Mouse (Mus musculus): Measurements from ENCODE around the gene Vps25. TPM values are rescaled to one million over a fixed set of nuclear protein-coding genes. Genes with fewer than 3 reads are reported as not detected.
A peak's percentile ranks its signal among the peaks of the same experiment; 100 is the strongest.

The Vps25 gene
- total and polyA plus RNA-seq, 2 experiments from 2014 or later = 116 to 125 TPM

DNA sequence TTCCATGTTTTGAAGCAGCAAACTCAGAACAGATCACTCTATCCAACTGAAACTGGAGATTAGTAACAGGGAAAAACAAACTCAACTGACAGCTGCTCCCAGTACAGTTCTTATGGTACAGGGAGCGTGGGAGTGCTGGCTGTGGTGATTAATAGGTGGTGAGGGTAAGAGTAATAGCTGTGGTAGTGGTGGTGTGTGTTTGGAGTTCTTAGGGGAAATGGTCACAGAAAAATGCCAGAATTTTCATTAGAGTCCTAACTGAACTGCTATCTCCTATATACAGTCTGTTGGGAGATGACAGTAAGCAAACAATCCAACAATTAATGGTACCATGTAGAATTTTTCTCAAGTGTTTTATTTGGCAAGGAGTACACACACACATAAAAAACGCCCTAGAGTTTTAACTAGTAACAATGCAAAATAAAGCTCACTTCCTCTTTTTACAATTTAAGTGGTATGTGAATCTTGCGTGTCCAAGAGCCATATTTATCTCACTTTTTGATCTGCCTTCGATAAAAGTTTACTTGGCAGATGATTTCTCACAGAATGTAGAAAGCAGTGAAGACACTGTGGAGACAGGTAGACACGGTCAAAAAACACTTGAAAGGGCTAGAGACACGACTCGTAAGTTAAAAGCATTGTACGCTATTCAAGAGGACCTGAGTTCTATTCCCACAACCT, 32.1 kb upstream of the Vps25 start:
- WGBS = 71% methylated on average over 8 of the region's 8 CpGs
- no peaks in the 10 kb centered on the region for H3K27me3 ChIP-seq (ENCODE audit: control insufficient read depth, insufficient read depth, low read length)
- H3K36me3 ChIP-seq (replicated peaks; ENCODE audit: control insufficient read depth, insufficient read depth, low read length) = peaks cover 19% of the 10 kb centered on the region
- ATAC-seq (ENCODE audit: insufficient read depth, low read depth) = 0 out of 2 replicates have a peak, but pooled peaks have one; percentile 20
- H3K27ac ChIP-seq (ENCODE audit: low read depth) = peak overlapping the region; percentile 70
- no peaks in the 10 kb centered on the region for H3K9me3 ChIP-seq (replicated peaks; ENCODE audit: control insufficient read depth, low read length)
- TF ChIP-seq CTCF (IDR thresholded peaks at IDR 0.05; ENCODE audit: low read depth) (no peak), EP300 (IDR thresholded peaks at IDR 0.05; ENCODE audit: low read depth) (no peak)
- peak; percentile 17 for DNase-seq (ENCODE audit: low spot score)
- H3K9ac ChIP-seq (replicated peaks; ENCODE audit: low read depth, low read length) = no peak overlapping the region
- H3K4me2 ChIP-seq (ENCODE audit: low read depth, low read length) = no peak overlapping the region
- no peak overlapping the region for H3K4me3 ChIP-seq (ENCODE audit: low read depth, low read length)
- no peaks in the 10 kb centered on the region; the same call in 1 of the 2 replicates for H3K4me1 ChIP-seq (ENCODE audit: control insufficient read depth, insufficient read depth)

DNA sequence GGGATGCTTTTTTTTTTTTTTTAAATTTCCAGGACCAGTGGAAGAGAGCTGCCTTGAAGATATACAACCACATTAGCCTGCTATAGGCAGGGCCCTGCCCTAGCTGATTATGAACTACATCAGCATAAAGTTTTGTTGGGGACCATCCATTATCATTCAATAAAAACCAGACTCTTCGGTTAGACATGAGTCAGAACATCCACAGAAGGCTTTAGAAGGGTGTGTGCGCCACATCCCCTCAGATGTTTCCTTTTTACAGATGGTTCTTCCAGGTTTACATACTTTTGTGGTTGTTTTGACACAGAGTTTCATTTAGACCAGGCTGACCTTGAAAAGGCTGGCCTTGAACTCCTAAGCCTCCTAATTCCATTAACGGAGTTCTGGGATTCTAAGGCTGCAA, 29.2 kb upstream of the Vps25 start:
- no peaks in the 10 kb centered on the region; the same call in 1 of the 2 replicates for H3K4me1 ChIP-seq (ENCODE audit: control insufficient read depth, insufficient read depth)
- peak overlapping the region; percentile 81; the same call in 1 of the 2 replicates for H3K27ac ChIP-seq (ENCODE audit: low read depth)
- no peak overlapping the region for H3K9ac ChIP-seq (replicated peaks; ENCODE audit: low read depth, low read length)
- no peaks in the 10 kb centered on the region for H3K36me3 ChIP-seq (replicated peaks; ENCODE audit: control insufficient read depth, insufficient read depth, low read length)
- no peak overlapping the region for H3K4me3 ChIP-seq (ENCODE audit: low read depth, low read length)
- DNase-seq (ENCODE audit: low spot score) = no peak
- TF ChIP-seq EP300 (IDR thresholded peaks at IDR 0.05; ENCODE audit: low read depth) (no peak), CTCF (IDR thresholded peaks at IDR 0.05; ENCODE audit: low read depth) (no peak)
- no peaks in the 10 kb centered on the region for H3K9me3 ChIP-seq (replicated peaks; ENCODE audit: control insufficient read depth, low read length)
- ATAC-seq (ENCODE audit: insufficient read depth, low read depth) = no peak
- H3K27me3 ChIP-seq (ENCODE audit: control insufficient read depth, insufficient read depth, low read length) = 0 out of 2 replicates have a peak, but pooled peaks cover 3% of the 10 kb centered on the region
- WGBS = 73% methylated on average over 3 of the region's 3 CpGs
- H3K4me2 ChIP-seq (ENCODE audit: low read depth, low read length) = no peak overlapping the region

DNA sequence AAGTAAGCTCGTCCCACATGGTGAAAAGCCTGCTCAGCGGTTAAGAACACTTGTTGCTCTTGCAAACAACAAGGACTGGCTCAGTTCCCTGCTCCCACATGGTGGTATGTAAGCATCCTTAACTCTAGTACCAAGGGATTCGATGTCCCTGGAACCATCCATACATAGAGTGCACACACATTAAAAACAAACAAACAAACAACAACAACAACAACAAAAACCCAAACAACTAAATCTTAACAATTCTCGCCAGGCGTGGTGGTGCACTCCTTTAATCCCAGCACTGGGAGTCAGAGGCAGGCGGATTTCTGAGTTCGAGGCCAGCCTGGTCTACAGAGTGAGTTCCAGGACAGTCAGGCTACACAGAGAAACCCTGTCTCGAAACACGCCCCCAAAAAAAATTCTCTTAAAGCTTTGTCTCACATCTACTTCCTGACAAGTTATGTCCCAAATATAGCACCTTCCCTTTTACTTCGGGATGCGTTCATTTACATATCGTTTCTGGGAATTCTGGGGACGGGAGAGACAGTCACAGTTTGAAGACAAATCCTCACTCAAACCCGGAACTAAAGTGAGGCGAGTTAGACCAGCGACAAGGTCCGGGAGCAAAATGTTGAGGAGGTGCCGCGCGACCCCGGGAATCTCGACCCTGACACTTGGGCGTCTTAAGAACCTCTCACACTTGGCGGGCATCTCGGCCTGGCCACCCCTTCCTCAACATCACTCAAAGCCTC, 28.0 kb upstream of the Vps25 start:
- Histone ChIP-seq H3K4me3 (ENCODE audit: low read depth, low read length) (peak overlapping the region; percentile 89), H3K4me2 (ENCODE audit: low read depth, low read length) (peak overlapping the region; percentile 96), H3K27me3 (ENCODE audit: control insufficient read depth, insufficient read depth, low read length) (0 out of 2 replicates have a peak, but pooled peaks cover 3% of the 10 kb centered on the region), H3K4me1 (ENCODE audit: control insufficient read depth, insufficient read depth) (no peaks in the 10 kb centered on the region; the same call in 1 of the 2 replicates), H3K27ac (ENCODE audit: low read depth) (peak overlapping the region; percentile 81), H3K9me3 (replicated peaks; ENCODE audit: control insufficient read depth, low read length) (no peaks in the 10 kb centered on the region), H3K36me3 (replicated peaks; ENCODE audit: control insufficient read depth, insufficient read depth, low read length) (no peaks in the 10 kb centered on the region), H3K9ac (replicated peaks; ENCODE audit: low read depth, low read length) (peak overlapping the region; percentile 83)
- ATAC-seq (ENCODE audit: insufficient read depth, low read depth) = no peak
- WGBS = 17% methylated on average over 25 of the region's 25 CpGs
- peak; percentile 8 for DNase-seq (ENCODE audit: low spot score)
- TF ChIP-seq CTCF (IDR thresholded peaks at IDR 0.05; ENCODE audit: low read depth) (no peak), EP300 (IDR thresholded peaks at IDR 0.05; ENCODE audit: low read depth) (no peak)

DNA sequence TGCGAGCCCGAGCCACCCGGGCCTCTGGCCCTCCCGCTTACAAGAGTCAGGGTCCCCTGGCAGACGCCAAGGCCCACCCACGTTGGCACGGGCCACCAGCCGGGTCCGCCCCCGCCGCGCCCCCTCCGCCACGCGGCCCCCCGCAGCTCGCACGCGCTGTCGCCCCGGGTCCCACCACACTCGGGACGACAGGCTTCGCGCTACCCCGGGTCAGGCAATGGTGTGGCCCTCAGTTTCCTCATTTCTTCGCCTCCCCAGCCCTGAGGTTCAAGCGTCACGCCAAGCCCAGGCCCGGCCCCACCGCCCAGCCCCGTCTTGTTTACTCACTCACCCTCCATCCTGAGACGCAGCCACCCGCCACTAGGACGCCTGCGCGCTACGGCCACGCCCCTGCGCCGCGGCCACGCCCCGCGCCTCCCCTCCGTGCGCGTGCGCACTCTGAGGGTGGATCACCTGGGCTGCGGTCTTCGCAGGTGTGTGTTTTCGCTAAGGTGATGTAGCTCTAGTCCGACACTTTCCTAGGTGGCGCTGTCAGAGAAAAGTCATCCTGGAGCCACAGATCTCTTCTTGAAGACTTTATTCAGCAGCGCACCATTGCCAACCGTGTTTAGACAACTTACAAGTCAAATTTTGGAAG, 27.3 kb upstream of the Vps25 start, which contains the start of gene Ezh1:
Gene Ezh1 (minus strand): TSS at position 399 of the 637 bp plus-strand sequence.
- peak within 1 kb of the TSS; percentile 96 for H3K4me2 ChIP-seq (ENCODE audit: low read depth, low read length)
- TF ChIP-seq EP300 (IDR thresholded peaks at IDR 0.05; ENCODE audit: low read depth) = no peak
- no peak for TF ChIP-seq CTCF (IDR thresholded peaks at IDR 0.05; ENCODE audit: low read depth)
- under 1% methylated on average over 56 of the region's 56 CpGs for WGBS
- peak within 1 kb of the TSS; percentile 81 for H3K27ac ChIP-seq (ENCODE audit: low read depth)
- peak within 1 kb of the TSS; percentile 89 for H3K4me3 ChIP-seq (ENCODE audit: low read depth, low read length)
- no peaks in the 10 kb centered on the region for H3K36me3 ChIP-seq (replicated peaks; ENCODE audit: control insufficient read depth, insufficient read depth, low read length)
- 0 out of 2 replicates have a peak, but pooled peaks cover 3% of the 10 kb centered on the region for H3K27me3 ChIP-seq (ENCODE audit: control insufficient read depth, insufficient read depth, low read length)
- H3K9me3 ChIP-seq (replicated peaks; ENCODE audit: control insufficient read depth, low read length) = no peaks in the 10 kb centered on the region
- peak; percentile 69 for DNase-seq (ENCODE audit: low spot score)
- peak within 1 kb of the TSS; percentile 83 for H3K9ac ChIP-seq (replicated peaks; ENCODE audit: low read depth, low read length)
- H3K4me1 ChIP-seq (ENCODE audit: control insufficient read depth, insufficient read depth) = no peaks in the 10 kb centered on the region
- peak; percentile 82 for ATAC-seq (ENCODE audit: insufficient read depth, low read depth)

DNA sequence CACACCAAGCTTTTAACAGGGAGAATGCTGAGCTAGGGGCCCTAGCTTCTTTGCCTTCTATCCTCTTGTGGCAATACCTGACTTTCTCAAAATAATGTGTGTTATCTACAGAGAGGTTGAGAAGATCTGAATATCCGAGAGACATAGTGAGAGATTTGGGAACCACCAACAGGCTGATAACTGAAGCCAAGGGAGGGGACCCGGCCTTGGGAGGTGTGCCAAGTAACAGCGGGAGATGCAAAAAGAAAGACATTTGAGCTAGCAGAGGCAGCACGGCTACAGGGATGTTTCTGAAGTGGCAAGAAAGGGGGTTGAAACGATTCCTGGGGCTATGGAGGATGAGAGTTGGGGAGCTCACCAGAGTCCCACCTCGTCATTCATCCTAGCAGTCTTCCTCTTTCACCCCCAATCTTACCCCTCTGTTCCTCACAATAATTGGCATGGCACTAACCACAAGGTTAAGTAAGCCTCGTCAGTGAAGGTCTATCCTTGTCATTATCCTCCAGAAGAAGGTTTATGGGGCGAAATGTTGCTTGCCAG, 24.1 kb upstream of the Vps25 start:
- WGBS = 23% methylated on average over 8 of the region's 8 CpGs
- DNase-seq (ENCODE audit: low spot score) = no peak
- Histone ChIP-seq H3K27ac (ENCODE audit: low read depth) (peak overlapping the region; percentile 89), H3K9ac (replicated peaks; ENCODE audit: low read depth, low read length) (no peak overlapping the region), H3K36me3 (replicated peaks; ENCODE audit: control insufficient read depth, insufficient read depth, low read length) (no peaks in the 10 kb centered on the region), H3K9me3 (replicated peaks; ENCODE audit: control insufficient read depth, low read length) (no peaks in the 10 kb centered on the region), H3K4me3 (ENCODE audit: low read depth, low read length) (no peak overlapping the region), H3K4me1 (ENCODE audit: control insufficient read depth, insufficient read depth) (no peaks in the 10 kb centered on the region), H3K27me3 (ENCODE audit: control insufficient read depth, insufficient read depth, low read length) (0 out of 2 replicates have a peak, but pooled peaks cover 3% of the 10 kb centered on the region), H3K4me2 (ENCODE audit: low read depth, low read length) (no peak overlapping the region)
- no peak for ATAC-seq (ENCODE audit: insufficient read depth, low read depth)
- TF ChIP-seq CTCF (IDR thresholded peaks at IDR 0.05; ENCODE audit: low read depth) (no peak), EP300 (IDR thresholded peaks at IDR 0.05; ENCODE audit: low read depth) (no peak)
